Mouse (Mus musculus): ENCODE measurements around the gene Zbbx. TPM values are rescaled to one million over a fixed set of nuclear protein-coding genes. Genes with fewer than 3 reads are reported as not detected.

Gene Zbbx
- not detected for total RNA-seq (2023)

GRCm38 (mm10) chr3:75164838-75165496, at the start of gene Zbbx:
Gene Zbbx, minus strand, starts transcription at chr3:75165034.

Other genes starting within 250 kb of the Zbbx start
- not detected for gene Serpini2, start 105.0 kb upstream of the Zbbx start, total RNA-seq (2023)